In genomic region chr11:77444939-77445338, GRCm38 (mm10) we compare ENCODE assay signal across 10 mouse cellular contexts. TPM values are rescaled to one million over a fixed set of nuclear protein-coding genes. Genes with fewer than 3 reads are reported as not detected.
DNase-seq lines count a peak whose midpoint lies in the region; ATAC-seq lines count a peak whose summit lies in the region.
"Had no signal": no experiment of that assay in that cellular context is flagged by ENCODE, and none has a peak within 500 bp of the region (broad histone marks: within the 10 kb centered on the region; RNA-seq: fewer than 3 reads in every experiment).

No protein-coding gene starts in this region.

- H3K36me3 ChIP-seq in forebrain, embryonic 12.5 days (replicated peaks), result peaks cover 38% of the 10 kb centered on the region
- H3K36me3 ChIP-seq in forebrain, embryonic 10.5 days (replicated peaks), result peaks cover 29% of the 10 kb centered on the region

- H3K4me1 ChIP-seq in forebrain, embryonic 12.5 days, result no peaks in the 10 kb centered on the region
- no peaks in the 10 kb centered on the region for H3K4me1 ChIP-seq in forebrain, embryonic 10.5 days

- H3K4me2 ChIP-seq in forebrain, embryonic 12.5 days, result no peak overlapping the region

- no peaks in the 10 kb centered on the region for H3K9me3 ChIP-seq in forebrain, embryonic 12.5 days
- no peaks in the 10 kb centered on the region for H3K9me3 ChIP-seq in forebrain, embryonic 10.5 days

- 87% methylated on average over 2 of the region's 2 CpGs for WGBS in forebrain, embryonic 12.5 days
- WGBS in forebrain, embryonic 10.5 days, result 78% methylated on average over 2 of the region's 2 CpGs

- no peak overlapping the region for H3K4me3 ChIP-seq in forebrain, embryonic 12.5 days (replicated peaks)
- H3K4me3 ChIP-seq in forebrain, embryonic 10.5 days, result no peak overlapping the region

- DNase-seq in adrenal gland, postnatal 10 days, result peak; percentile 61
- no peak for DNase-seq in adrenal gland, postnatal 25 days
- peak; percentile 40 for DNase-seq in testis, postnatal 10 days (ENCODE audit: low spot score)
- no peak for DNase-seq in testis, postnatal 14 days (ENCODE audit: low spot score)
- DNase-seq in lung, adult 18-20 months, result peak; percentile 83 to 90
- no peak for DNase-seq in forebrain, embryonic 10.5 days (ENCODE audit: extremely low spot score, low spot score)
- no peak for DNase-seq in embryo, embryonic 11 days

- no peak overlapping the region for H3K9ac ChIP-seq in forebrain, embryonic 12.5 days
- H3K9ac ChIP-seq: liver, embryonic 14.5 days had no signal

- no peaks in the 10 kb centered on the region for H3K27me3 ChIP-seq in forebrain, embryonic 12.5 days
- no peaks in the 10 kb centered on the region for H3K27me3 ChIP-seq in forebrain, embryonic 10.5 days (ENCODE audit: poor library complexity, severe bottlenecking)

- no peak overlapping the region for H3K27ac ChIP-seq in forebrain, embryonic 12.5 days
- no peak overlapping the region for H3K27ac ChIP-seq in forebrain, embryonic 10.5 days
- H3K27ac ChIP-seq: hindbrain, postnatal 0 days; liver, embryonic 14.5 days had no signal

- ATAC-seq in forebrain, embryonic 12.5 days (ENCODE audit: low FRiP score), result no peak
- ATAC-seq: hindbrain, postnatal 0 days had no signal

RNA-seq across cellular contexts. Expression of gene Coro6, which starts 17.3 kb away (rescaled TPM):
- 10 to 100 TPM in 1 of 2 experiments, 1 to 10 TPM in 1; 5.4 to 24.8 TPM for total RNA-seq in adrenal gland, postnatal 10 days (2021)
- total RNA-seq in adrenal gland, postnatal 25 days (2021), result 1.3 and 2.2 TPM in 2 replicates
- 0.10 and 0.12 TPM in 2 replicates for polyA plus RNA-seq in forebrain, embryonic 12.5 days (2016; fragmentation: Nextera tagmentation; extraction: Ambion mirVana)
- polyA plus RNA-seq in forebrain, embryonic 10.5 days (2016; fragmentation: Nextera tagmentation; extraction: Ambion mirVana), result 0.07 and 0.21 TPM in 2 replicates

RNA-seq across cellular contexts. Expression of gene Ankrd13b, which starts 44.5 kb away (rescaled TPM):
- 10 to 100 TPM in 1 of 2 experiments, 1 to 10 TPM in 1; 8.3 to 13.4 TPM for total RNA-seq in adrenal gland, postnatal 10 days (2021)
- total RNA-seq in adrenal gland, postnatal 25 days (2021), result 7.7 and 8.7 TPM in 2 replicates
- polyA plus RNA-seq in forebrain, embryonic 12.5 days (2016; fragmentation: Nextera tagmentation; extraction: Ambion mirVana), result 23.0 and 25.1 TPM in 2 replicates
- polyA plus RNA-seq in forebrain, embryonic 10.5 days (2016; fragmentation: Nextera tagmentation; extraction: Ambion mirVana), result 9.2 and 9.4 TPM in 2 replicates

RNA-seq across cellular contexts. Expression of gene Git1, which starts 48.4 kb away (rescaled TPM):
- 10 to 100 TPM; 49.7 to 57.8 TPM for total RNA-seq in adrenal gland, postnatal 10 days (2021)
- total RNA-seq in adrenal gland, postnatal 25 days (2021), result 53.8 and 55.9 TPM in 2 replicates
- polyA plus RNA-seq in forebrain, embryonic 12.5 days (2016; fragmentation: Nextera tagmentation; extraction: Ambion mirVana), result 14.6 and 14.8 TPM in 2 replicates
- 12.2 and 12.8 TPM in 2 replicates for polyA plus RNA-seq in forebrain, embryonic 10.5 days (2016; fragmentation: Nextera tagmentation; extraction: Ambion mirVana)

Comparison
In these comparisons a context has a peak if more than half of its experiments do, and no peak if none do; other contexts are left out.
1. DNase-seq: peak in adrenal gland, postnatal 10 days (single experiment), testis, postnatal 10 days (single experiment) and lung, adult 18-20 months (2 of 2); none in adrenal gland, postnatal 25 days (single experiment), testis, postnatal 14 days (single experiment), forebrain, embryonic 10.5 days (single experiment) and embryo, embryonic 11 days (single experiment).